Mouse (Mus musculus) heart, adult 2 months (tissue): ENCODE results near the gene Slc17a4.

Source experiments
- CTCF ChIP-seq: fragments of 200-600 bp; IDR thresholded peaks from 2 replicates; pipeline ENCODE4 v1.8.1; 2022; ENCODE audit warnings: antibody characterized with exemption, mild to moderate bottlenecking, moderate library complexity
- EP300 ChIP-seq: fragments of 200-500 bp; IDR thresholded peaks from 2 replicates; pipeline ENCODE4 v1.6.1; 2011; ENCODE audit warnings: low read depth, low read length, control low read depth; ENCODE audit not compliant: insufficient read depth
- POLR2A ChIP-seq: fragments of 200-500 bp; IDR thresholded peaks from 2 replicates; pipeline ENCODE4 v1.6.1; 2011; ENCODE audit warnings: mild to moderate bottlenecking, low read depth, low read length, control low read depth; ENCODE audit not compliant: insufficient read depth

DNA sequence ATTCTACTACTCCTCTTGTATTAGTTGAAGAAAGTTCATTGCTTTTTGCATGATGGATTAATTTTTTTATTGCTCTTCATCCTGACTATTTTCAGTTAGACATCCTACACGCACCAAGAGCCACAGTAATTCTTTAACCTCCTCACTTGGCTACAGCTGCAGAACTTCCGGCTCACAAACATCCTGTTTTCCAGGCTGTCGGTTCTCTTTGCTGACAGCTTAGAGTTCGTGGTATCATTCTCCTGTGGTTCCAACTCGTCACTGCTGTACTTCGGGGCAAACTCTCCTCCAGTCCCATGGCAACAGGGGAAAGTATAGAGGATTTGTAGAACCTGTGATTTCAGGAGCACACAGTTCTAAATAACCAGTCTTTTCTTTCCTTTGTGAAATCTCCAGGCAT is 16.6 kb downstream of the Slc17a4 start:
- TF ChIP-seq CTCF: no peak
- no peak for TF ChIP-seq EP300
- TF ChIP-seq POLR2A: no peak
